Mouse (Mus musculus): ENCODE measurements at regions not wholly inside any gene's neighbourhood (a gene's known extent, or its start where the extent isn't known, plus 50 kb on each side); places are given as distances from the start of the nearest gene placed in this dataset.

GRCm38 (mm10) chr3:143087786-143088185 lies 206.0 kb upstream of the Pkn2 start:
- no peak overlapping the region for H3K4me3 ChIP-seq
- no peaks in the 10 kb centered on the region for H3K36me3 ChIP-seq
- 74% methylated on average over 3 of the region's 3 CpGs for WGBS
- no peak for DNase-seq (ENCODE audit: low spot score)
- no peaks in the 10 kb centered on the region for H3K9me3 ChIP-seq
- H3K4me1 ChIP-seq (replicated peaks): peaks cover 14% of the 10 kb centered on the region
- H3K27ac ChIP-seq: no peak overlapping the region
- no peaks in the 10 kb centered on the region for H3K27me3 ChIP-seq (ENCODE audit: insufficient read depth, poor library complexity, severe bottlenecking)

- Histone ChIP-seq H3K27ac (no peak overlapping the region), H3K36me3 (no peaks in the 10 kb centered on the region), H3K4me1 (replicated peaks) (no peaks in the 10 kb centered on the region), H3K27me3 (ENCODE audit: insufficient read depth, poor library complexity, severe bottlenecking) (no peaks in the 10 kb centered on the region), H3K9me3 (no peaks in the 10 kb centered on the region), H3K4me3 (no peak overlapping the region)
- 93% methylated on average over 7 of the region's 7 CpGs for WGBS
- no peak for DNase-seq (ENCODE audit: low spot score)
Observed at GRCm38 (mm10) chr3:143078310-143078709, 196.5 kb upstream of the Pkn2 start.

DNA sequence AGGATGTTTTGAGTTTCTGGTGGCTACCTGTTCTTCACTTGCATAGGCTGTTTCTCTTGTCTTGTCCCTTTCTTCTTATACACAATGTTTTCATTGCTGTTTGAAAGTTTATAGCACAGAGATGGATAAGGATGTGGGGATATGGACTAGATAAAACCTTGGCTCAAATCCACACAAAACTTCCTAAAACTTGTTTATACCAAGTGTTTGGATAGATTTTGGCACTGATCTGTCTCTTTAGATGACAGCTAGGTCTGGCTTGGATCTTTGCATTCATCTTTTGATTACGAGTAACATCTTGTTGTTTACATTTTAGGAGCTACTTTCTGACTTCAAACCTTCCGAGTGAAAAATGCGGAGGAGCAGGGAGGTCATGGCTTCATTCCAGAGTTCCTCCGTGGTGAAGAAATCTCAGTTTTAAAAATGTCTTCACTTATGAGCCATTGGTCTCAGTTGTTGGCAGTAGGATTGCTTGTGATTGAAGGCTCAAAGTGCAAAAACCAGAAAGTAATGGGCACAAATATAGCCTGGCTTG lies 190.1 kb upstream of the Pkn2 start:
- Histone ChIP-seq H3K4me3 (no peak overlapping the region), H3K27ac (no peak overlapping the region), H3K9me3 (no peaks in the 10 kb centered on the region), H3K36me3 (no peaks in the 10 kb centered on the region), H3K27me3 (ENCODE audit: insufficient read depth, poor library complexity, severe bottlenecking) (no peaks in the 10 kb centered on the region), H3K4me1 (replicated peaks) (no peaks in the 10 kb centered on the region)
- WGBS: 83% methylated on average over 4 of the region's 4 CpGs
- DNase-seq (ENCODE audit: low spot score): no peak

GRCm38 (mm10) chr3:143054858-143055257 lies 173.1 kb upstream of the Pkn2 start:
- no peak overlapping the region for H3K4me3 ChIP-seq
- no peaks in the 10 kb centered on the region for H3K4me1 ChIP-seq (replicated peaks)
- H3K36me3 ChIP-seq: no peaks in the 10 kb centered on the region
- H3K27me3 ChIP-seq (ENCODE audit: insufficient read depth, poor library complexity, severe bottlenecking): no peaks in the 10 kb centered on the region
- WGBS: 92% methylated on average over 3 of the region's 3 CpGs
- H3K27ac ChIP-seq: no peak overlapping the region
- H3K9me3 ChIP-seq: no peaks in the 10 kb centered on the region
- no peak for DNase-seq (ENCODE audit: low spot score)

DNA sequence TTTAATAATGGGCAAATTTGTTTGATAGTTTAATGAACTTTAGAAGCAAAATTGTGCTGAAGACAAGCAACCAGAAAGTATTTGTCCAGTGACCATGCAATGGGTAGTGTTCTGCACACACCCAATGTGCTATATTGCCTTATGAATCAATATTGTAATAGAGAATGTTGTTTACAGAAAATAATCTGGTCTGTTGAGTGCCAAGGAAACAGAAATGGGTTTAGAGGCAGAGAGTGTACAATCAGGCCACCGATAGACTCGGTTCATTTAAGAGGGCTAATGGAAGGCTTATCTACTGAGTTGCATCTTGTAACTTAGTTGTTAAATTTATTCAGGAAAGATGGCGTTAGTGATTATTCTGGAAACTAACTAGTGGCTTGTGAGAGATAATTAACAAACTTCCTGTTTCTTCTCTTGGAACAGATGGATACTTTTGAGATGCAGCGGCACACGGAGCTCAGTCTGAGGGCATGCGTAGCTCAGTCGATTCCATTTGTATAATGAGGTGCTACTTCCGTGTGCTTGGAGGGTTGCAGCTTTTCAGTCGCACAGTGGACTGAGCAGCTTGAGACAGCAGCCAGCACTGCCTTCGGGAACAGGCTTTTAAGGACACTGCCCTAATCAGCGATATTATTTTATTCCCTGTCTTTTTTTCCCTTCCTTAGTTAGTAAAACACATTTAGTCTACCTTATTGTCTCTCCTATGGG lies 171.6 kb upstream of the Pkn2 start:
- Histone ChIP-seq H3K4me3 (no peak overlapping the region), H3K9me3 (no peaks in the 10 kb centered on the region), H3K36me3 (no peaks in the 10 kb centered on the region), H3K27ac (no peak overlapping the region), H3K27me3 (ENCODE audit: insufficient read depth, poor library complexity, severe bottlenecking) (no peaks in the 10 kb centered on the region), H3K4me1 (replicated peaks) (no peaks in the 10 kb centered on the region)
- 88% methylated on average over 11 of the region's 11 CpGs for WGBS
- no peak for DNase-seq (ENCODE audit: low spot score)

- H3K4me3 ChIP-seq: no peak overlapping the region
- H3K27ac ChIP-seq: no peak overlapping the region
- 91% methylated on average over 3 of the region's 3 CpGs for WGBS
- no peak for DNase-seq (ENCODE audit: low spot score)
- no peaks in the 10 kb centered on the region for H3K27me3 ChIP-seq (ENCODE audit: insufficient read depth, poor library complexity, severe bottlenecking)
- H3K4me1 ChIP-seq (replicated peaks): no peaks in the 10 kb centered on the region
- H3K36me3 ChIP-seq: no peaks in the 10 kb centered on the region
- H3K9me3 ChIP-seq: no peaks in the 10 kb centered on the region
Observed at GRCm38 (mm10) chr3:143040666-143041065, 158.9 kb upstream of the Pkn2 start.

GRCm38 (mm10) chr3:143036108-143036507 lies 154.3 kb upstream of the Pkn2 start:
- 94% methylated on average over 1 of the region's 1 CpGs for WGBS
- Histone ChIP-seq H3K27me3 (ENCODE audit: insufficient read depth, poor library complexity, severe bottlenecking) (no peaks in the 10 kb centered on the region), H3K4me1 (replicated peaks) (no peaks in the 10 kb centered on the region), H3K4me3 (no peak overlapping the region), H3K9me3 (no peaks in the 10 kb centered on the region), H3K27ac (no peak overlapping the region), H3K36me3 (no peaks in the 10 kb centered on the region)
- DNase-seq (ENCODE audit: low spot score): no peak

DNA sequence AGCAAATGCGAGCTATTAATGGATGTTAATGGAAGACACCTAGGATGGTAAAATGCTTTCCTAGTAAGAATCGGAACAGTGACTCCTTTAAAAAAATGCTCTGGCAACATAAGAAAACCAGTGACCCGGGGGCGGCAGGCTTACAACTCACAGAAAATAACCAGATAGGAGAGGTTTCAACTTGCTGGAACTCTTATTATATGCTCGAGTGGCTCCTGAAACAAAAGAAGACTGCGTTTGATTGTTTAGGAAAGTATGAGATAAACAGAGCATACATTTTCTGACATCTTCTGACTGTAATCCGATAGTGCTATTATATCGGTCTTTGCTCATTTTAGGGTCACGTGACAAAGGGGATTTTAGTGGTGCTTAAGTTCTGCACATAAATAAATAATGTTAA lies 152.8 kb upstream of the Pkn2 start:
- Histone ChIP-seq H3K4me3 (no peak overlapping the region), H3K4me1 (replicated peaks) (no peaks in the 10 kb centered on the region), H3K36me3 (no peaks in the 10 kb centered on the region), H3K27ac (no peak overlapping the region), H3K27me3 (ENCODE audit: insufficient read depth, poor library complexity, severe bottlenecking) (no peaks in the 10 kb centered on the region), H3K9me3 (no peaks in the 10 kb centered on the region)
- WGBS: 82% methylated on average over 9 of the region's 9 CpGs
- DNase-seq (ENCODE audit: low spot score): no peak

DNA sequence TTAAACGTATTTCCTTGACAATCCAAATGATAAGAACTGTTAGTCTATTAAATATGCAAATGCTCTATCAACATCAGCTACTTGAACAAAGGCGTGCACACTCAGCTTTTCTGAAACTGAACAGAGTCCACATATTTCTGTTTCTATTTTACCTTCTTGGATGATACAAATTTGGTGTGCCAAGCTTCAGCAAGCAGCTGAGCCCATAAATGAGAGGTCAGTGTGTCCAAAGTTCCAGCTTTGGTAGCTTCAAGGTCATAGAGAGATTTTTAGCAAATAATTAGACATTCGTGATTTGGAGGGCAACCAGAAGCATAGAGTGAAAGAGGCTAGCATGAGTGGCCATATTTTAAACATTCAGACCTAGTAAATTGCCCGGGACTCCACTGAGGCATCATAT lies 140.7 kb upstream of the Pkn2 start:
- Histone ChIP-seq H3K9me3 (no peaks in the 10 kb centered on the region), H3K27me3 (ENCODE audit: insufficient read depth, poor library complexity, severe bottlenecking) (no peaks in the 10 kb centered on the region), H3K4me3 (no peak overlapping the region), H3K27ac (no peak overlapping the region), H3K4me1 (replicated peaks) (no peaks in the 10 kb centered on the region), H3K36me3 (no peaks in the 10 kb centered on the region)
- no peak for DNase-seq (ENCODE audit: low spot score)
- 80% methylated on average over 4 of the region's 4 CpGs for WGBS

- H3K27ac ChIP-seq: no peak overlapping the region
- H3K36me3 ChIP-seq: no peaks in the 10 kb centered on the region
- H3K27me3 ChIP-seq (ENCODE audit: insufficient read depth, poor library complexity, severe bottlenecking): no peaks in the 10 kb centered on the region
- 87% methylated on average over 11 of the region's 11 CpGs for WGBS
- no peaks in the 10 kb centered on the region for H3K4me1 ChIP-seq (replicated peaks)
- H3K4me3 ChIP-seq: no peak overlapping the region
- DNase-seq (ENCODE audit: low spot score): no peak
- H3K9me3 ChIP-seq: no peaks in the 10 kb centered on the region
Observed at GRCm38 (mm10) chr3:143021159-143021871, 139.5 kb upstream of the Pkn2 start.

- H3K36me3 ChIP-seq: no peaks in the 10 kb centered on the region
- no peak for DNase-seq (ENCODE audit: low spot score)
- H3K4me3 ChIP-seq: no peak overlapping the region
- no peaks in the 10 kb centered on the region for H3K9me3 ChIP-seq
- 82% methylated on average over 4 of the region's 4 CpGs for WGBS
- no peak overlapping the region for H3K27ac ChIP-seq
- no peaks in the 10 kb centered on the region for H3K4me1 ChIP-seq (replicated peaks)
- H3K27me3 ChIP-seq (ENCODE audit: insufficient read depth, poor library complexity, severe bottlenecking): no peaks in the 10 kb centered on the region
Observed at GRCm38 (mm10) chr3:143017480-143017879, 135.7 kb upstream of the Pkn2 start.

- Histone ChIP-seq H3K36me3 (no peaks in the 10 kb centered on the region), H3K4me1 (replicated peaks) (no peaks in the 10 kb centered on the region), H3K27ac (no peak overlapping the region), H3K27me3 (ENCODE audit: insufficient read depth, poor library complexity, severe bottlenecking) (no peaks in the 10 kb centered on the region), H3K9me3 (no peaks in the 10 kb centered on the region), H3K4me3 (no peak overlapping the region)
- DNase-seq (ENCODE audit: low spot score): no peak
- WGBS: 89% methylated on average over 5 of the region's 5 CpGs
Observed at GRCm38 (mm10) chr3:143016758-143017157, 135.0 kb upstream of the Pkn2 start.

- Histone ChIP-seq H3K9me3 (no peaks in the 10 kb centered on the region), H3K27me3 (ENCODE audit: insufficient read depth, poor library complexity, severe bottlenecking) (no peaks in the 10 kb centered on the region), H3K4me1 (replicated peaks) (no peaks in the 10 kb centered on the region), H3K27ac (no peak overlapping the region), H3K4me3 (no peak overlapping the region), H3K36me3 (no peaks in the 10 kb centered on the region)
- 87% methylated on average over 4 of the region's 4 CpGs for WGBS
- no peak for DNase-seq (ENCODE audit: low spot score)
Observed at GRCm38 (mm10) chr3:143014421-143014820, 132.6 kb upstream of the Pkn2 start.

Data from hindbrain, embryonic 10.5 days (tissue).